Mouse (Mus musculus) CH12.LX (cell line): Measurements from ENCODE around the gene Plekha4. TPM values are rescaled to one million over a fixed set of nuclear protein-coding genes. Genes with fewer than 3 reads are reported as not detected.

Experiments used
- DNase-seq: peaks from one replicate; pipeline ENCODE4 v3.0.0-alpha.2; 2013; ENCODE audit errors: extremely low read depth
- H3K27ac ChIP-seq: 2 replicates; pipeline ENCODE4 v1.5.1; 2012; ENCODE audit warnings: low read depth, mild to moderate bottlenecking, control low read depth, moderate library complexity; ENCODE audit not compliant: insufficient read depth
- H3K27me3 ChIP-seq: replicated peaks from 2 replicates; pipeline ENCODE3; 2012; ENCODE audit warnings: inconsistent platforms
- H3K36me3 ChIP-seq, 2 experiments: replicated peaks in 1 of 2; 2 replicates each; pipeline versions ENCODE3 to v1.6.1; 2012; ENCODE audit warnings: inconsistent platforms in 1 of 2, low read length in 1 of 2, mild to moderate bottlenecking in 1 of 2, mixed read lengths in 1 of 2, moderate library complexity in 1 of 2; ENCODE audit not compliant: control insufficient read depth in 1 of 2, insufficient read depth in 1 of 2
- H3K4me1 ChIP-seq, 2 experiments: 2 replicates each; pipeline ENCODE4 v1.6.1; 2012; ENCODE audit warnings: inconsistent platforms in 1 of 2, moderate library complexity in 1 of 2; ENCODE audit not compliant: insufficient read depth in 2 of 2, control insufficient read depth in 1 of 2
- H3K4me2 ChIP-seq: 2 replicates; pipeline ENCODE4 v1.6.1; 2012; ENCODE audit warnings: low read depth, mild to moderate bottlenecking, control low read depth; ENCODE audit not compliant: poor library complexity, insufficient read depth, severe bottlenecking
- H3K4me3 ChIP-seq, 3 experiments: fragments of 150-350 bp in 1 of 3; sonication (generic) in 1 of 3; replicated peaks in 1 of 3; 2 replicates each; pipeline versions ENCODE3 to v1.5.1; 2011 to 2012; ENCODE audit warnings: low read depth in 2 of 3, low read length in 2 of 3, mild to moderate bottlenecking in 2 of 3, moderate library complexity in 2 of 3, control low read depth in 1 of 3, improper control_type of control experiment in 1 of 3, inconsistent platforms in 1 of 3, mixed read lengths in 1 of 3; ENCODE audit not compliant: poor library complexity in 1 of 3
- H3K79me2 ChIP-seq: replicated peaks from 2 replicates; pipeline ENCODE4 v1.6.1; 2012; ENCODE audit warnings: mild to moderate bottlenecking, moderate library complexity; ENCODE audit not compliant: control insufficient read depth, poor library complexity, insufficient read depth, severe bottlenecking; ENCODE audit errors: extremely low read depth
- H3K9ac ChIP-seq: 2 replicates; pipeline ENCODE4 v1.6.1; 2012; ENCODE audit warnings: low read depth, mild to moderate bottlenecking, control low read depth, moderate library complexity; ENCODE audit not compliant: insufficient read depth
- H3K9me3 ChIP-seq: replicated peaks from 2 replicates; pipeline ENCODE3; 2012; ENCODE audit warnings: low read length, inconsistent platforms, mixed read lengths
- BHLHE40 ChIP-seq: IDR thresholded peaks from 2 replicates; pipeline ENCODE4 v1.6.1; 2011; ENCODE audit warnings: mild to moderate bottlenecking, low read depth, low read length, improper control_type of control experiment
- CHD1 ChIP-seq: IDR thresholded peaks from 2 replicates; pipeline ENCODE4 v1.6.1; 2012; ENCODE audit warnings: low read depth, low read length, improper control_type of control experiment, inconsistent platforms
- CHD2 ChIP-seq: IDR thresholded peaks from 2 replicates; pipeline ENCODE4 v1.6.1; 2011; ENCODE audit warnings: low read length, improper control_type of control experiment
- CTCF ChIP-seq, 2 experiments: IDR thresholded peaks in 1 of 2; conservative IDR thresholded peaks in 1 of 2; 2 replicates each; pipeline ENCODE4 v1.5.1; 2011 to 2012; ENCODE audit warnings: low read depth in 2 of 2, low read length in 2 of 2, improper control_type of control experiment in 1 of 2, inconsistent platforms in 1 of 2, mild to moderate bottlenecking in 1 of 2, moderate library complexity in 1 of 2
- ELF1 ChIP-seq: IDR thresholded peaks from 2 replicates; pipeline ENCODE4 v1.6.1; 2014; ENCODE audit warnings: low read depth, mild to moderate bottlenecking, inconsistent platforms, low read length, improper control_type of control experiment
- EP300 ChIP-seq: IDR thresholded peaks from 2 replicates; pipeline ENCODE4 v1.6.1; 2011; ENCODE audit warnings: low read length, improper control_type of control experiment
- GABPA ChIP-seq: IDR thresholded peaks from 2 replicates; pipeline ENCODE4 v1.6.1; 2012; ENCODE audit warnings: low read depth, low read length, improper control_type of control experiment, inconsistent platforms; ENCODE audit not compliant: insufficient replicate concordance
- JUN ChIP-seq: IDR thresholded peaks from 2 replicates; pipeline ENCODE4 v1.6.1; 2011; ENCODE audit warnings: low read depth, mild to moderate bottlenecking, low read length, improper control_type of control experiment, moderate library complexity; ENCODE audit not compliant: insufficient read depth
- MAFK ChIP-seq: IDR thresholded peaks from 2 replicates; pipeline ENCODE4 v1.6.1; 2011; ENCODE audit warnings: low read length, improper control_type of control experiment; ENCODE audit not compliant: insufficient replicate concordance
- MAX ChIP-seq: IDR thresholded peaks from 2 replicates; pipeline ENCODE4 v1.6.1; 2011; ENCODE audit warnings: low read length, improper control_type of control experiment
- MAZ ChIP-seq: IDR thresholded peaks from 2 replicates; pipeline ENCODE4 v1.6.1; 2012; ENCODE audit warnings: low read depth, mild to moderate bottlenecking, inconsistent platforms, low read length, improper control_type of control experiment, moderate library complexity
- MXI1 ChIP-seq: IDR thresholded peaks from 2 replicates; pipeline ENCODE4 v1.6.1; 2011; ENCODE audit warnings: mild to moderate bottlenecking, low read depth, low read length, improper control_type of control experiment
- MYC ChIP-seq: IDR thresholded peaks from 2 replicates; pipeline ENCODE4 v1.6.1; 2011; ENCODE audit warnings: low read depth, mild to moderate bottlenecking, improper control_type of control experiment, low read length
- NELFE ChIP-seq: IDR thresholded peaks from 2 replicates; pipeline ENCODE4 v1.6.1; 2011; ENCODE audit warnings: low read depth, low read length, improper control_type of control experiment
- NRF1 ChIP-seq: IDR thresholded peaks from 2 replicates; pipeline ENCODE4 v1.6.1; 2014; ENCODE audit warnings: low read depth, mild to moderate bottlenecking, inconsistent platforms, low read length, improper control_type of control experiment, moderate library complexity
- PAX5 ChIP-seq: IDR thresholded peaks from 2 replicates; pipeline ENCODE4 v1.6.1; 2012; ENCODE audit warnings: low read length, inconsistent platforms, mixed read lengths
- RAD21 ChIP-seq: IDR thresholded peaks from 2 replicates; pipeline ENCODE4 v1.6.1; 2011; ENCODE audit warnings: low read depth, mild to moderate bottlenecking, low read length, improper control_type of control experiment, moderate library complexity
- RCOR1 ChIP-seq: conservative IDR thresholded peaks from 2 replicates; pipeline ENCODE4 v1.6.1; 2012; ENCODE audit warnings: low read depth, mild to moderate bottlenecking, inconsistent platforms, low read length, improper control_type of control experiment
- TCF12 ChIP-seq: IDR thresholded peaks from 2 replicates; pipeline ENCODE4 v1.6.1; 2014; ENCODE audit warnings: low read depth, mild to moderate bottlenecking, inconsistent platforms, low read length, improper control_type of control experiment
- UBTF ChIP-seq: IDR thresholded peaks from 2 replicates; pipeline ENCODE4 v1.6.1; 2012; ENCODE audit warnings: low read depth, mild to moderate bottlenecking, inconsistent platforms, low read length, improper control_type of control experiment, moderate library complexity
- ZKSCAN1 ChIP-seq: IDR thresholded peaks from 2 replicates; pipeline ENCODE4 v1.6.1; 2012; ENCODE audit warnings: low read depth, inconsistent platforms, low read length, improper control_type of control experiment, borderline replicate concordance
- ZNF384 ChIP-seq: IDR thresholded peaks from 2 replicates; pipeline ENCODE4 v1.6.1; 2012; ENCODE audit warnings: low read depth, low read length, improper control_type of control experiment, inconsistent platforms
- dilution Hi-C: fragments of 300-500 bp; cut with MboI; formaldehyde crosslinking; loops from 2 replicates; pipeline ENCODE4 v1.14.3; 2020; ENCODE audit warnings: low sequenced_read_pairs; ENCODE audit not compliant: extremely low pct_unique_long_range_greater_than_20kb, extremely low pct_ligation_motif_present
- in situ Hi-C: fragments of 300-500 bp; cut with MboI; formaldehyde crosslinking; loops from 3 replicates; pipeline ENCODE4 v1.14.3; 2019; ENCODE audit warnings: low sequenced_read_pairs, low pct_ligation_motif_present, low pct_unique_long_range_greater_than_20kb, mixed read lengths
- polyA plus RNA-seq: library from polyadenylated mRNA; unstranded; fragments of >175 nt; gene quantifications from 2 replicates; pipeline ENCODE4 v1.2.1, GENCODE M21; 2012; ENCODE audit warnings: low read depth; ENCODE audit not compliant: insufficient read length
- total RNA-seq, 2 experiments: library from RNA; depleted of rRNA; stranded (reverse); fragments of 300-350 nt in 1 of 2; fragments of >200 nt in 1 of 2; gene quantifications; 2 replicates each; pipeline ENCODE4 v1.2.3; 2012 to 2014

The Plekha4 gene
- total and polyA plus RNA-seq, 3 experiments: 0.25 to 0.90 (median 0.28) TPM

DNA sequence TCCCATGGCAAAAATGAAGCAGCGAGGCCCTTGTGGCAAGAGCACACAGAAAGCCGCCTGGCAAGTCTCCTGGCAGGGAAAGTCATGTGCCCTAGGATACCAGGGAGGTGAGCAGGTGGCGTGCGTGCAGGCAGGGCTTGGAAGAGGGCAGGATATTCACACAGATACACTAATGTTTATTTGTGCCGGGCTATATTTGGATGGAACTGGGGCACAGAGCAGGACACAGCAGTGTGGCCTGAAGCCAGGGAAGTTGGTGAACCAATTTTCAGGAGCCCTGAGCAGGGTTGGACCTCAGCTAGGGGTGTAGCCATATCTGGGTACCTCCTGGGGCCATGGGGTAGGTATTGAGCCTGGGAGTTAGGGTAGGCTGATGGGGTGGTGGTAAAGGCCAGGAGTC lies 33.2 kb upstream of the Plekha4 start:
- H3K9ac ChIP-seq: no peak overlapping the region
- dilution Hi-C loops: no loop called here
- no peak overlapping the region for H3K4me3 ChIP-seq
- in situ Hi-C loops: no loop called here
- H3K9me3 ChIP-seq: no peaks in the 10 kb centered on the region
- H3K79me2 ChIP-seq: no peaks in the 10 kb centered on the region
- H3K36me3 ChIP-seq: peaks cover 42 to 61% of the 10 kb centered on the region in 2 experiments
- H3K27me3 ChIP-seq: no peaks in the 10 kb centered on the region
- H3K27ac ChIP-seq: no peak overlapping the region
- no peak for DNase-seq
- H3K4me2 ChIP-seq: no peak overlapping the region
- H3K4me1 ChIP-seq: peaks cover 6 to 24% of the 10 kb centered on the region in 2 experiments; a peak in 3 of 4 replicates
- no peak for TF ChIP-seq ELF1
- no peak for TF ChIP-seq NRF1
- TF ChIP-seq CHD1: no peak
- no peak for TF ChIP-seq MAZ
- no peak for TF ChIP-seq JUN
- TF ChIP-seq ZKSCAN1: no peak
- no peak for TF ChIP-seq RCOR1
- no peak for TF ChIP-seq CTCF (conservative IDR thresholded peaks at IDR 0.05 in 1 of 2, IDR thresholded peaks at IDR 0.05 in 1 of 2; ENCODE audit: low read depth in 2 of 2, low read length in 2 of 2)
- no peak for TF ChIP-seq UBTF
- TF ChIP-seq RAD21: no peak
- no peak for TF ChIP-seq MYC
- no peak for TF ChIP-seq EP300
- no peak for TF ChIP-seq BHLHE40
- no peak for TF ChIP-seq ZNF384
- TF ChIP-seq MAFK: no peak
- no peak for TF ChIP-seq TCF12
- no peak for TF ChIP-seq PAX5
- TF ChIP-seq NELFE: no peak
- TF ChIP-seq MAX: no peak
- no peak for TF ChIP-seq MXI1

DNA sequence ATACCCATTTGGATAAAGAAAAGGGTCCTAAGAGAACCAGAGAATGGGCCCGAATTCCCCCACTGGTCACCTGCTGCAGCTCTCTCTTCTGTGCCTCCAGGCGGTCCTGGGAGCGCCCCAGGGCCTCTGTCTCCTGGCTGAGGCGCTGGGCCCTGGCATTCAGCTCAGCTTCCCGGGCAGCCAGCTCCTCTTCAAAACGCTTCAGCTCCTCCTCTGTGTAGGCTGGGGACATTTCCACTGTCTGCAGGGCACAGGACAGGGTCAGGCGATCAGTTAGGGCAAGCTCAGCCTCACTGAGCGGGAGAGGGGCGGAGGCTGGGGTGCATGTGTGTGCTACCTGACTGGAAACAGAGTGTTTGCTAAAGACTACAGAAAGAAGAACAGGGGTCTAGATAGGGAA lies 31.6 kb upstream of the Plekha4 start:
- TF ChIP-seq MXI1: no peak
- no peak for TF ChIP-seq JUN
- TF ChIP-seq CHD2: no peak
- no peak for TF ChIP-seq MAFK
- no peak for TF ChIP-seq CHD1
- no peak for TF ChIP-seq BHLHE40
- TF ChIP-seq GABPA: no peak
- TF ChIP-seq UBTF: no peak
- peaks cover 56 to 76% of the 10 kb centered on the region in 2 experiments for H3K36me3 ChIP-seq
- no peak overlapping the region for H3K27ac ChIP-seq
- dilution Hi-C loops (no loop called here), in situ Hi-C loops (no loop called here)
- no peak for DNase-seq
- H3K4me3 ChIP-seq: no peak overlapping the region
- H3K4me2 ChIP-seq: no peak overlapping the region
- peaks cover 6 to 20% of the 10 kb centered on the region in 2 experiments; a peak in 3 of 4 replicates for H3K4me1 ChIP-seq
- H3K9me3 ChIP-seq: no peaks in the 10 kb centered on the region
- H3K27me3 ChIP-seq: no peaks in the 10 kb centered on the region
- H3K9ac ChIP-seq: no peak overlapping the region
- H3K79me2 ChIP-seq: no peaks in the 10 kb centered on the region
